Mouse (Mus musculus): ENCODE results near the gene Gm9747.

Gm9747 gene

DNA sequence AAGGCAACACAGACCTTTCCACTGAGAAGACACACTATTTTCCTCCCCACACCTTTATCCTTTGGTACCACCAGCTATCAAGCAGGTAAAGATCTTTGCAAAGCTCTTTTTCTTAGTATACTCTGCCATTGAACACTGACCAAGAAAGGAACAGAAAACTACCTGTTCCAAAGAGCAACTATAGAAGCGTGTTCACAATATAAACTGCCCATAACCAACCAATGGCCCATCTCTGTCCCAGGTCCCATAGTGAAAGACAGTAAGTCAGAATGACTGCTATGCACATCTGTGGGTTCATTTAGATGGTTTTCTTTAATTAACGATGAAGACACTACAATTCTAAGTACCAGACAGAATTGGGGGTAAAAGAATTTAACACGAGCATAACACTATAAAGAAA is at the start of gene Gm9747:
Gene Gm9747, plus strand, starts transcription at position 301 of the 400 bp plus-strand sequence.
- no peak for DNase-seq

DNA sequence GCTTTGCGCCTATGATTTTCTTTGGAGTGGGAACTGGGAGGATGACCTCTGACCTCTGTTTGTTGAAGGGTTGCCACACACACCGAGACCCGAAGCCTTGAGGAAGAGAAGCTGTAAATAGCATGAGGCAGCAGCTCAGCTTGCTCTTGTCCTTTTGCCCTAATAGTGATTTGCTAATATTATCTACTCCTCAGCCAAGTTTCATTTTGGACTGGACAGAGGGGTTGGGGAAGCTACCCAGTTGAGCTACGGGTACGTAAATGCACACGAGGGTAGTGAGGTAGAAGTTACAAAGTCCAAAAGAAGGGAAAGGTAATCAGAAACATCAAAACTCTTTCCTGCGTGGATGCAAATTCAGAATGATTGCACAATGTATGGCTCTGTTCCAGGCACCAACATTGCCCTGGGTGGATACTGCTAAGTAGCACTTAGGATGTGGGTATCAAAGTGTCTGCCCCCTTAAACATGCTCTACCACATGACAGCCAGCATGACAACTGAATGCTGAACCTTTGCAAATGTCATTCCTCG is 48.9 kb upstream of the Gm9747 start:
- no peak for DNase-seq

DNA sequence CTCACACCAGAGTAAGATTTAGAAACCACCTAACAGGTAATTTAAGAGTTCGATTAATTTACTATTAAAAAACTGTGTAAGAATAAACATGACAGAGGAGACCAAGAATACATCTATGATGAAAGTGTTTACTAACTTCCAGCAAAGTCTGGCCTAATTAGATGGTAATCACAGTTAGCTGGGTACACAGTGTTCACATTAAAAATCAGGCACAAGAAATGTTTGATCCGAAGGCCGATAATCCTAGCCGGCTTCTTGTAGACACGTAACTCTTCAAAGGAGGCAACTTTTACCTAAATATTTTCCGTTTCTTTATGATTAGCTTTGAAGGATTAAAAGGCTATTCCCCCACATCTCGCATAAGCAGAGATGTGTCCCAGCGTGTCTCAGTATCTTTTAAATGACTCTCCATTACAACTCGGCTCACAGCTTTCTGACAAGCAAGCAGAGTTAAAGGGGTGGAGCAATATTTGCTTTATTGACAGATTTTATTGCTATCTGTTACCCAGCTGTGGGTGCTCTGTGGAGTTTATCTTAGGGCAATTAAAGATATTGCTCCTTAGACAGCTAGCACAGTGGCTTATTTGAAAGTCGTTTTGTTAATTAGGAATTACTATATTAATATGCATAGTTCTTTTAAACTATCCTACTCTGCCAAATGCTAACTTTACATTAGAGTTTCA is 44.2 kb upstream of the Gm9747 start:
- no peak for DNase-seq

DNA sequence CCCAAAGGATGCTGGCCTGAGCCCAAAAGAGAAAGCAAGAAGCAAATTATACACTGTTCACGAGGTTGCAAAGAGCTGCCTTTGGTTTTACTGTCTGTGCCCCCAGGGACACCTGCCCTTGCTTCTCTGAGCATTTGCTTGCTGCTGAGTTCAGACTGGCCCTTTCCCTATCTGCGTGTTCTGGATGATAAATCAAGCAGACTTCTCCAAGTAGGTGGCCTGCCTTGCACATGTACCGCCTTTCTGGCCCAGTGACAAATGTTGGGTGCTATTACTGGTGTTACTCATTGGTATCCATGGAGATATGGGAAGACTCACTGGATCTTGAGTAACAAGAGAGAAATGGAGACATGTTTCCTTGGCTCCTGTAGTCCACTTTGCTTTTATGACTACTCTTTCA is 43.4 kb upstream of the Gm9747 start:
- no peak for DNase-seq

DNA sequence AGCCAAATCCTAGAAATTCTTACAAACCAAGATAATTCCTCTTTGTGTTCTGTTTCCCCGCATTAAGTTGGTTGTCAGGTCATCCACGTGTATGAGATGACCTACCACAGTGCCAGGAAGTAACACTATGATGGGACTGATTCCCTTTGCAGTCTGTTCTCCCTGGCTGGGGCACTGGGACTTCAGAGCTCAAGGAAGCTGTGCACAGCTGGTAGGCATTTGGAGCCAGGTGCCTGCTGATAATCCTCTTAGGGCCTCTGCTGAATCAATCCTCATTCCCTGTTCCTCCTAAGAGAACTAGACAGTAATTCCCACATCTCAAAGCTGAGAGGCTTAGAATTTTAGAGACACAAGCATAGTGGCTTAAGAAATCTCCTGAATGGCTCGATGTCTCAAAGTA is 41.3 kb upstream of the Gm9747 start:
- DNase-seq, result no peak

DNA sequence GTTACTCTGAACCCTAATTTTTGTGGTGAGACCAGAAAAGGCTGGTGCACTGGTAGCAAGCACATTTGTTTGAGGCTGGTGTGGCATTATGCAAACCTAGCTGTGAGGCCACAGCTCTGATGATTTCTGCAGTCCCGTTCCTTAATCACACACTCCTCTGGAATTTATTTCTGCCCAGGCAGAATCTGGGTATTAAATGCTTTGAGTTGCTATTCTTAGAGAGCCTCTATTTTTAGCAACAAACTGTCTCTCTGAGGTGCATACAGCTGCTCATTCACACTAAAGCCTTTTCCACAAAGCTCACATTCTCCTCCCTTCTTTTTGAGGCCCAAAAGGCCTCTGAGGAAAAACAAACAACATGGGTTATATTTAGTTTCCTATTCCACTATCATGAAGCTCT is 33.0 kb upstream of the Gm9747 start:
- no peak for DNase-seq

DNA sequence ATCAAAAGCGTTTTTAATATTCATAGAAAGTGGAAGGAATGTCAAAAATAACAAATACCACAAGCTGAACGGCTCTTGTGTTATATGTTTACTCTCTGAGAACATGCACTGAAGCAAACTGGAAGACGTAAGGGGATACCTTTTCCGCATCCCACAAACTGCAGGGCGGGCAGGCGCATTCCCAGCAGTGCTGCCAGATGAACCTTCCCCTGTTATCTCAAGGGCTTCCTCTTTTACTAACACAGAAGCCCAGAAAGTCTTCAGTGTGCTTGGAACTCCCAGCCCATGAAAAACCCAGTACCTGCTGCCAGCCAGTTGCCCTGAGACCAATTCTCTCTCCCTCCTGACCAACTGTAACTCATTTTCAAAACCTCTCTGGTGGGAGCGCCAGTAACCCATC is 32.3 kb upstream of the Gm9747 start:
- no peak for DNase-seq

DNA sequence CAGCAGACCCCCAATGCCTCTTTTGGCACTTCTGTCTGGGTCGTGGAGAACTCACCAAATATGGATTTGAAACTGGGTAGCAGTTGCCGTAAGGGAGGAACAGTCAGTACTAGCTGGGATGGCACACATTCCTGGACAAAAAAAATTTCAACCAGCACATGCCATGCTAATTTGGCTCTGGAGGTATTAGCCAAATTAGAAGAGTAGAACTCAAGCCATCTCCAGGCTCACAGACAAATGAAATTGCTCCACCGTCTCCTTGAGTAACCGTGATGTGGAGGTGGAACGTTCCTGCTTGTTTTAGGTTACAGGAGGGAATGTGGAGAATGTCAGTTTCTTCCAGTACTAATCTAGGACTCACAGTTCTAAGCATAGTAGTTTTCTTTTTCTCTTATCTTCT is 25.4 kb upstream of the Gm9747 start:
- no peak for DNase-seq

DNA sequence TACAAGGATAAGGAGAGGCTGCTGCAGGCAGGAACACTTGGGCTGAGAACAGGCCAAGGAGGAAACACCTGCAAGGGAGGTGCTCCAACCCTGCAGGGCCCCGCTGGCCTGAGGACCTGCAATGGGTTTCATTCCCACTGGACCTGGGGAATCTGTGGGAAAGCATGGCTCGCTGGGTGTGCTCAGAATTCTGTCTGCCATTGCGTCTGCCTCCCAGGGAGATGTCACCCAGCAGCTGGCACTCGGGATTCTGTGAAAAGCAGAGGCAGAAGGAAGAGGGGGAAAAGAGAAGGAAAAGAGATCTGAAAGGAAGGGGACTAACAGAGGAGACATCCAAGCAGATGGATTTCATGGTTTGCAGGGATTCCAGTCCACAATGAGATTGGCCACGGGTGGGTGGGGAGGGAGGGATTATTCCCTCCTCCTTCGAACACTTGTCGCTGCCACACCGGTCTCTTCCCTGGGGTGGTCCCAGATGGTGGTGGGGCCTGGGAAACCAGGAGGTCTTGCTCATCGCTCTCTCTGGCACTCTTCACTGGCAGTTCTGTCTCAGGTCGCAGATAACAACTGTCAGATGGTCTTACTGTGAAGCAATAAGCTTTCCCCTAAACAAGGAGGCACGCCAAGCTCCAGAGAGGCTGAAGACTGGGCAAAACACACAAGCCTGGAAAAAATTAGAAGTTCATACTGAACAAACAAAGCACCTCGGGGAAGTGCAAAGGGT is 12.1 kb upstream of the Gm9747 start:
- DNase-seq, result no peak

DNA sequence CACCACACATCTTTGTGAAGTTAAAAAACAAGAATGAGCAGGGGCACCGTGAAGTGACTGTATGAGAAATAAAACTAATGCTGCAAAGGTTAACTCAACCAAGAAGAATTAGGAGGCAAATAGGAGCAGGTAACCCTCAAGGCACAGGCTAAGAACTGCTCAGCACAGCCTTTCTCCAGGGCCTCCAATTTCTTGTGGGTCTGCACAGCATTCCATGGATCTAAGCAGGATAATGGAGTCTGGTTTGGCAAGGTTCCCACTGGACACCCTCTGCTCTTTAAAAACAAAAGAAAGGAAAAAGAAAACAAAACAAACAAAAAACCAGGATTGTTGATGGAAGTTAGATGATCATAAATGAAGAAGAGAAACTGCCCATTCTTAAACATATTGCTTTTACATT is 11.4 kb upstream of the Gm9747 start:
- no peak for DNase-seq

DNA sequence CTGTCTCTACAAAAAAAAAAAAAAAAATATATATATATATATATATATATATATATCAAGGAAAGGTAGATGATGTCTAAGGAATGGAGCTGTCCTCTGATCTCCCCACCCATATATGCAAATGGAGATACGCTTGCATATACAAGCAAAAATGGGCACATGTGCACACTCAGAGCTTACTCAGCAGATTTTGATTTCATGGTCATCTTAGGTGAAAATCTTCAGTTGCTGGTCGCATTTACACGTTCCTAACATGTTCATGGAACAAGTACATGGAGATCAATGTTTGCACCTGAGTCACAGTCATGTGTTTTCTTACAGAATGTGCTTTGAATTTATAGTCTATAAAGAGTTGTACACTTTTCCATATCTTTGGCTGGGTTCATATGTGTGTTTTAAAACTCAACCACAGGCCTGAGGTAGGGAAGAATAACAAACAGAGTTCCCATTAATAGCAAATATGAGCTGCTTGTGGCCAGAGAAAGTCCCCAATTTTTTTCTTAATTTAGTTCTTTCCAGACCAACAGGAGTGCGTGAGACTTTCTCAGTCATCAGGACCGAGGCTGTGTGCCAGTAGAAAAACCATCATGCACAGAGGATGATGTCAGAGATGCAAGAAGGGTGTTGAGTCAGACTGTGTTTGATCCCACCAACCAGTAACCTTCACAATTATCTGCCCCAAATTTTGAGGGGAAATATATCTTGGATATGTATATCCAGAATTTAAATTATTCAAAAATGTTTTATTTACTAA is 9.7 kb upstream of the Gm9747 start:
- no peak for DNase-seq

DNA sequence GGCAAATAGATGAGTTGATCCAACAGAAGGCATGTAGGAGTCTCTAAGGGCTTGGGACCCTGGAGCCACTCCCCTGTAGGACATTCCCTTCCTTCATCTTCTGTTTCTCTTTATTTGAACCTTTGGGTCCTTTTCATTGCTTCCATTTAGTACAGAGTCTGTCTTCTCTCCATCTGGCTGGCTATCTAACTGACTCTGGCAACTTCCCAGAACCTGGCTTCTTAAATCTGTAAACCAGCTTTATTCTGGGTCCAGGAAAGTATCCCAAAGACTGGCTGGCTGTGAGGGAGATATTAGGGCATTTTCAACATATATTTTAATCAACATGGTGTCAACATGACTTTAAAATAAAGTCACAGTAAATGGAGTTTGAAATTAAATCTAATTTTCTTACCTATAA is 4.1 kb upstream of the Gm9747 start:
- DNase-seq, result no peak

DNA sequence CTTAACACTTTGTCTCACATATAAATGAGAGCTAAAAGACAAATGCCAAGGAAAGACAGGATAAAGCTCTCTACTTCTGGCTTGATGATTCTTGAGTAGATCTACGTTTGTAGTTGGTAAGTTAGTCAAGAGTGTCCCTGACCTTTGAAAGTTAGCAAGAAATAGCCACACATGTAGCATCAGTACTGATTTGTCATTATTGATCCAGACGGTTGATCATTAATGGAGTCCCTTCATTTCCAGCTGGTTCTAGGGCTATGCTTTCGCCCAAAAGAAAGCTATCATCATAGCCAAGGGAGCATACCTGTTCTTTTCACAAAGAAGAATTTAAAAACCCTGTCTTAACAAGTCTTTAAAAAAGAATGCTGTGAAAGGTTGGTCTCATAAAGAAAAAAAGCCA is 1.7 kb downstream of the Gm9747 start:
- DNase-seq, result no peak

DNA sequence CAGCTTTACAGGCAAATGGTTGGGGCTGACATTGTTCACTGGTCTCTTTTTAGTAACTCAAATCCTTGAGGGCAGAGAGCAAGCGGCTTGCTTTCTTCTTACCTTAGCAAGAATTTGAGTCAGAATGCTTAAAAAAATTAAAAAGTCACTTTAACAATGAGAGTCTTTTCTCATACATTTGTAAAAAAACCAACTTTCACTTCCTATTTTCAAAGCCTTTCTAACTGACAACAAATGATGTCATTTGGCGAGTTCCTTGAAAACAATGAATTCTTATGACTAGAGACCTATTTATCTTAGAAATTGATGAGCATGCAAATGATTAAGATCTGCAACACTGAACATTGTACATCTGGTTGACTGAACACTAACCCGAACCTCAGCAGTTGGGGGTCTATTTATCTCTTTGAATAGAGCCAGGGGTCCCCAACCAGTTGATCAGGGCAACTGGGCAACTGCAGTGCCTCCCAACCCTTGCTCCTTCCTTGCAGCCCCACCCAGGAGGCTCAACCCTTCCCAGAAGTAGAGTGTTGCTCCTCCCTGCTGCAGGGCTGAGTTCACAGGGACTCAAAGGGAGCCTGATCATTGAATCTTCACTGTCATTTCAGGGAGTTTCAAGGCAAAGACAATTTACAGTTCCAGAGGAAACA is 2.7 kb downstream of the Gm9747 start:
- no peak for DNase-seq

DNA sequence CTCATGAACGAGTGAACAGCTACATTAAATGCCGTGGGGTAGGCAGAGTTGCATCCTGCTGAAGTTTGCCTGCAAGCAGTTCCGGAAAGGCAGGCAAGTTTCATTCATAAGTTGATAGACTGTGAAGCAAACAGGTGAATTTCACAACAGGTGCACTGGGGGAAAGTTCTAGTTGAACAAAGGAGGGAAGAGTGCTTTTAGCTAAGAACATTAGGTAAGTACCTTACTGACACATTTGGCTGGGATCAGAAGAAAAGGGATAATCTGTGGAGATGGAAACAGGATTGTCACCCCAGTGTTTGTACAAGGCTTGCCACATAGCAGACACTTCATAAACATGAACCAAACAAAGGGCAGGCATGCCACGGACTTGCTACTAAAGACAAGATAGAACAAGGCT is 5.3 kb downstream of the Gm9747 start:
- DNase-seq, result no peak

DNA sequence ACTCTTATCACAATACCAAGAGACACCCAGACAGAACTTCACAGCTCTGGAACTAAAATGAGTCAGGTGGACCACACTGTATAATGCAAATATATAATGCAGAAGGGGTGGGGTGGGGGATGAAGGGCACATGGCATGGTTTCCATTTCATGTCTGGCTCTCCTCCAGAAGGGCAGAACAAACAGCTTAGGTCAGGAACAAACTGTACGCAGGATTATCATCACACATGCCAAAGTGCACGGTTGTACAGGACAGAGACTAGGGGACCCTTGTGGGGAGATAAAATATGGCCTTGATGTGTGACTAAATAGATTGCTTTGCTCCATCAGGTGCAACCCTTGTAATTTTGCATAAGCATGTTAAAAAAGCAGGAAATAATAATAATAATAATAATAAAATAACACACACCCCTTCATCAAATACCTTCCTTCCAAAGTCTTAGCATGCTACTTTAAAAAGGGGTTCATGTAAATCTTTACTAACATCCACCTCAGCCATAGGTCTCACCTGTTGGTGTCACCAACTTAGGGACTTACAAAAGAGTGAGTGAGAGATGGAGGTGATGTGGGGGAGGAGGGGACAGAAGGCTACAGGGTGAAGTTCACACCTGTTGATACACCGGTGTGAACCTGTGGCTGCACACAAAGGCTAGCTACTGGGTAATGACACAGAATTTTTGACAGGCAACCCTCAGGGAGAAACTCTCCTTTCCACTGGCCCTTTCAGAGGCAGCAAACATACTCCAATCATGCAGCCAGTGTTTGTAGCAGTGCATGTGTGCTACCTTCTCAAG is 6.7 kb downstream of the Gm9747 start:
- no peak for DNase-seq

DNA sequence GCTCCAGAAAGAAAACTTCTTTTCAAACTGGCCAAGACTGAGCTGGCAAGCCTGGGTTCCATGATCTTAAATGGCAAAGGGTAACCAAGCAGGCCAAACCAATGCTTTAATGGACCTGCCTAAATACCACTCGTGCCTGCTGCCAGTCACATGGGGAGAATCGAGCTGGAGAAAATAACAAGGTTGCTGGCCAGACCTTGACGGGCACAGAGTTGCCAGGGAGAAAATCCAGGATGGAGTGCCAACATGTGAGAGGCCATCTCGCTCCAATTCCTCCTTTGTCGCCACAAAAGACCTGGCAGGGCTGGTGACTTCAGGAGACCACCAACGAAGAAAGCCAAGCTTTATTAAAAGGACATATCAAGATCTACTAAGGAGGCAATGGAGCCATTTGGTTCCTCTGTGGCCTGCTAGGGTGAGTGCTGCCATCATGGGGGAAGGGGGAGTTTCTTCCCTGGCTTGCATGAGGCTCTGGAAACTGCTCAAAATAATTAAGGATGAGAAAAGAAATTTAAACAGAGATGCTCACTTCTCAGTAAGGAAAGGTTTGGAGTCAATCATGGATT is 10.4 kb downstream of the Gm9747 start:
- no peak for DNase-seq

DNA sequence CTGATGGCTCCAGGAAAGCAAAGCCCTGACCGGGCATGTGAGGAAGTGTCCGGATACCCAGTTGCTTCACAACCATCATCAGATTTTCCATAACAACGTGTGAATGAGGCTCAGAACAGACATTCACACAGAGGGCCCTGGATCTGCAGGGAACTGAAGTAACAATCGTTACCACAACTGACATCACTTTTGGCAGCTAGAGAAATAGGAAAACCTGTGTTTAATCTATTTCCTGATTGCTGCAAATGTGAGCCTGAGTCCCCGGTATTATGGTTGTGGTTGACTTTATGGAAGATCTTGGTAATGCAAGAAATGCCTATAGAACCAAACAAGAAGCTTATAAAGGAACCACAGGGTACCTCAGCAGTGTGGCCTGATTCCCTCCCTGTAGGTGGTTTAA is 12.1 kb downstream of the Gm9747 start:
- DNase-seq, result no peak

DNA sequence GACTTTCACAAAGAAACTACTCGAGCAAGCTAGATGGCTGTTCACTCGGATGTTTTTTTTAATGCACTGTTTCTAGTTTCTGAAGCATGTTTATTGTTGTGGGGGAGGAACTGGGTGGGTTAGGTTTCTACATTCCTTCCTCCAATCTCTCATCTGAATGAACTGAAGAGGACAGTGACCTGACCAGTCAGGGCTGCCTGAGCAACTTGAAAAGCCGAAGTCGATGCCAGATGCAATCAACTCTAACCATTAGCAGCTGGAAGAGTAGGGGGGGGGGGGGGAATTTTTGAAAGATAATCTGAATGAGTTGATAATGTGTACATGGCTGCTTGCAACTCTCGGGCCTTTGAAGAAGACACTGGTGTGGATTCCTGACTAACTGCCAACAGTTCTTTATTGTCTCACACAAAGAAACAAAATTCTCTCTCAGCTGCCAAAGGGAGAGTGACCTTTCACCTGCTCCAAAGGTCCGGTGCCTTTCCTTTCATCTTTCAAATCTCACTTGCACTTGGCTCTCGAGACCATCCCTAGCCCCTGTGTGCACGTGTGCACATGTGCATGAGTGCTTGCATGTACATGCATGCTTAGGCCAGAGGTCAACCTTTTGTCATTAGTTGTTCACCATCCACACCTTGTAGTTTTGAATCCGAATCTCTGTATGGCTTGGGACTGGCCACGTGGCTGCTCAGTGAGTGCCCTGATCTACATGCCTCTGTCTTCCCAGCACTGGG is 14.5 kb downstream of the Gm9747 start:
- DNase-seq, result no peak

DNA sequence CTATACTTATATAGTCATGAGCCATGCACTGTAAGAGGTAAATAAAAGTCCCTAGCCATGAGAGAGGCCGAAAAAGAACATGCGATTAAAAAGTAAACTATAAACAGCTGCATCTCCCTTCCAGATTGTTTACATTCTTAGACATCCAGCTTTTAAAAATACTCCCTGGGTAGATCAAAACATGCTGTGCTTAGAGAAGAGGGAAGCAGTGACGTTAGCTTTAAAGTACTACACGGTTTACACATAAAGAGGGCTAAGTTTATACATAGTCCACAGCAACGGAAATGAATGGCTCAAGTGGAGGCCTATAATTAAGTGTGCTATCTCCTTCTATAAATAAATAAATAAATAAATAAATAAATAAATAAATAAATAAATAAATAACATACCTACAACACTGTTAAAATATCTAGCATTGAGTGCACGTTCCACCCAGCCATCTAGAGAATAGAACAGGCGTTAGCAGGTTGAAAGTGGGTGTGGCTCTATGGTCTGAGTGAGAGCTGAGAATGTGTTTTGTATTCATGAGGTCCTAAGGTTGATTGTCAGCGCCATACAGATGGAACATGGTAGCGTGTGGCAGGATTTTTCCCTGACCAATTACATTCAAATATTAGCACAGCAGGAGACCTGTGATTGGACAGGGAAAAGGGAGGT is 21.0 kb downstream of the Gm9747 start:
- no peak for DNase-seq

DNA sequence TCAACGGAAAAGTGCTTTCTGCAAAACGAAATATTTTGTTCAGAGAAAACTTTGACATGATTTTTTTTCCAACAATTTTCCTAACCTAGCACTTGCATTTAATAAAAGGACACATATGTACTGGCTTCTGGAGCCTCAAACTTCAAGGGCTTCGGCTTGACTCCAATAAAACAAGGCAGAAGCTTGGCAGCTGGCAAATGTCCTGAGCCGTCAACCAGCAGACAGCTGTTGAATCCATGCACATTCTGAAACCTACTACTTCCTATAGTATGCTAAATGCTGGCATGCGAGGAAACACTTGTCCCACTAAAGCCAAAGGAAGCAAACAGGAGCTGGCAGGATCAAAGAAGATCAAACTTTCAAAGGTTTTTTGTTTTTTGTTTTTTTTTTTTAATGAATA is 24.5 kb downstream of the Gm9747 start:
- no peak for DNase-seq
